Mouse (Mus musculus): ENCODE data around the gene Churc1. TPM values are rescaled to one million over a fixed set of nuclear protein-coding genes. Genes with fewer than 3 reads are reported as not detected.

Gene Churc1
- polyA plus RNA-seq, 1 experiment from 2014 or later = 158 TPM

GRCm38 (mm10) chr12:76803028-76803427, 37.7 kb downstream of the Churc1 start:
- 92% methylated on average over 10 of the region's 10 CpGs for WGBS
- Histone ChIP-seq H3K9me3 (no peaks in the 10 kb centered on the region), H3K27me3 (no peaks in the 10 kb centered on the region), H3K27ac (replicated peaks) (no peak overlapping the region), H3K9ac (no peak overlapping the region), H3K4me2 (no peak overlapping the region), H3K36me3 (peaks cover 4% of the 10 kb centered on the region; the same call in 1 of the 2 replicates), H3K4me1 (replicated peaks) (no peaks in the 10 kb centered on the region), H3K4me3 (no peak overlapping the region)
- ATAC-seq (ENCODE audit: low read depth) = no peak

GRCm38 (mm10) chr12:76803700-76804252, 38.4 kb downstream of the Churc1 start:
- ATAC-seq (ENCODE audit: low read depth) = peak; percentile 52; the same call in 1 of the 2 replicates
- no peaks in the 10 kb centered on the region for H3K9me3 ChIP-seq
- no peak overlapping the region for H3K4me2 ChIP-seq
- H3K27ac ChIP-seq (replicated peaks) = no peak overlapping the region
- no peaks in the 10 kb centered on the region for H3K27me3 ChIP-seq
- no peak overlapping the region for H3K4me3 ChIP-seq
- H3K36me3 ChIP-seq = peaks cover 4% of the 10 kb centered on the region; the same call in 1 of the 2 replicates
- WGBS = 60% methylated on average over 7 of the region's 7 CpGs
- no peak overlapping the region for H3K9ac ChIP-seq
- no peaks in the 10 kb centered on the region for H3K4me1 ChIP-seq (replicated peaks)

- Histone ChIP-seq H3K9ac (no peak overlapping the region), H3K4me2 (no peak overlapping the region), H3K27me3 (no peaks in the 10 kb centered on the region), H3K27ac (replicated peaks) (no peak overlapping the region), H3K36me3 (peaks cover 2% of the 10 kb centered on the region; the same call in 1 of the 2 replicates), H3K4me3 (no peak overlapping the region), H3K4me1 (replicated peaks) (no peaks in the 10 kb centered on the region), H3K9me3 (no peaks in the 10 kb centered on the region)
- 90% methylated on average over 10 of the region's 10 CpGs for WGBS
- ATAC-seq (ENCODE audit: low read depth) = no peak
These were observed 39.9 kb downstream of the Churc1 start for GRCm38 (mm10) chr12:76805056-76805811.

- Histone ChIP-seq H3K27me3 (no peaks in the 10 kb centered on the region), H3K9me3 (no peaks in the 10 kb centered on the region), H3K4me2 (no peak overlapping the region), H3K9ac (no peak overlapping the region), H3K4me3 (no peak overlapping the region), H3K4me1 (replicated peaks) (no peaks in the 10 kb centered on the region), H3K36me3 (no peaks in the 10 kb centered on the region), H3K27ac (replicated peaks) (no peak overlapping the region)
- ATAC-seq (ENCODE audit: low read depth) = no peak
- 80% methylated on average over 10 of the region's 10 CpGs for WGBS
These were observed 42.5 kb downstream of the Churc1 start for GRCm38 (mm10) chr12:76807796-76808195.

- no peak for ATAC-seq (ENCODE audit: low read depth)
- no peak overlapping the region for H3K9ac ChIP-seq
- H3K27me3 ChIP-seq = no peaks in the 10 kb centered on the region
- WGBS = 96% methylated on average over 5 of the region's 5 CpGs
- H3K4me2 ChIP-seq = no peak overlapping the region
- no peak overlapping the region for H3K27ac ChIP-seq (replicated peaks)
- H3K4me3 ChIP-seq = no peak overlapping the region
- H3K4me1 ChIP-seq (replicated peaks) = no peaks in the 10 kb centered on the region
- no peaks in the 10 kb centered on the region for H3K36me3 ChIP-seq
- no peaks in the 10 kb centered on the region for H3K9me3 ChIP-seq
These were observed 45.2 kb downstream of the Churc1 start for GRCm38 (mm10) chr12:76810491-76810890.

- WGBS = 91% methylated on average over 4 of the region's 4 CpGs
- Histone ChIP-seq H3K4me3 (no peak overlapping the region), H3K9me3 (no peaks in the 10 kb centered on the region), H3K27ac (replicated peaks) (no peak overlapping the region), H3K27me3 (no peaks in the 10 kb centered on the region), H3K9ac (no peak overlapping the region), H3K4me1 (replicated peaks) (no peaks in the 10 kb centered on the region), H3K4me2 (no peak overlapping the region), H3K36me3 (no peaks in the 10 kb centered on the region)
- no peak for ATAC-seq (ENCODE audit: low read depth)
These were observed 45.7 kb downstream of the Churc1 start for GRCm38 (mm10) chr12:76811006-76811405.

- no peak for ATAC-seq (ENCODE audit: low read depth)
- no peak overlapping the region for H3K27ac ChIP-seq (replicated peaks)
- no peaks in the 10 kb centered on the region for H3K36me3 ChIP-seq
- 79% methylated on average over 10 of the region's 10 CpGs for WGBS
- H3K9ac ChIP-seq = no peak overlapping the region
- no peaks in the 10 kb centered on the region; the same call in 1 of the 2 replicates for H3K27me3 ChIP-seq
- H3K4me2 ChIP-seq = no peak overlapping the region
- no peaks in the 10 kb centered on the region for H3K9me3 ChIP-seq
- H3K4me1 ChIP-seq (replicated peaks) = peaks cover 10% of the 10 kb centered on the region; the same call in 1 of the 2 replicates
- H3K4me3 ChIP-seq = no peak overlapping the region
These were observed 48.2 kb downstream of the Churc1 start for GRCm38 (mm10) chr12:76813543-76813942.

GRCm38 (mm10) chr12:76814120-76814519, 48.8 kb downstream of the Churc1 start:
- no peak for ATAC-seq (ENCODE audit: low read depth)
- H3K4me3 ChIP-seq = no peak overlapping the region
- 87% methylated on average over 2 of the region's 2 CpGs for WGBS

GRCm38 (mm10) chr12:76816720-76817119, 51.4 kb downstream of the Churc1 start:
- WGBS = 63% methylated on average over 4 of the region's 4 CpGs
- ATAC-seq (ENCODE audit: low read depth) = no peak
- Histone ChIP-seq H3K4me2 (no peak overlapping the region), H3K9ac (no peak overlapping the region), H3K4me3 (no peak overlapping the region), H3K27me3 (peaks cover 14% of the 10 kb centered on the region; the same call in 1 of the 2 replicates), H3K9me3 (no peaks in the 10 kb centered on the region), H3K27ac (replicated peaks) (no peak overlapping the region), H3K4me1 (replicated peaks) (peaks cover 41% of the 10 kb centered on the region), H3K36me3 (no peaks in the 10 kb centered on the region)

More at GRCm38 (mm10) chr12:76814120-76814519, 48.8 kb downstream of the Churc1 start:
- Histone ChIP-seq H3K4me1 (replicated peaks) (peaks cover 15% of the 10 kb centered on the region; the same call in 1 of the 2 replicates), H3K27ac (replicated peaks) (no peak overlapping the region), H3K36me3 (no peaks in the 10 kb centered on the region), H3K9me3 (no peaks in the 10 kb centered on the region), H3K4me2 (no peak overlapping the region), H3K9ac (no peak overlapping the region), H3K27me3 (no peaks in the 10 kb centered on the region; the same call in 1 of the 2 replicates)

GRCm38 (mm10) chr12:76817176-76817575, 51.8 kb downstream of the Churc1 start:
- H3K4me3 ChIP-seq = no peak overlapping the region
- no peak overlapping the region for H3K4me2 ChIP-seq
- H3K9me3 ChIP-seq = no peaks in the 10 kb centered on the region
- H3K36me3 ChIP-seq = no peaks in the 10 kb centered on the region
- no peak overlapping the region for H3K9ac ChIP-seq
- peaks cover 14% of the 10 kb centered on the region; the same call in 1 of the 2 replicates for H3K27me3 ChIP-seq
- ATAC-seq (ENCODE audit: low read depth) = no peak
- 61% methylated on average over 4 of the region's 4 CpGs for WGBS
- no peak overlapping the region for H3K27ac ChIP-seq (replicated peaks)
- peaks cover 45% of the 10 kb centered on the region for H3K4me1 ChIP-seq (replicated peaks)

- Histone ChIP-seq H3K4me2 (no peak overlapping the region), H3K4me3 (no peak overlapping the region), H3K36me3 (no peaks in the 10 kb centered on the region), H3K27ac (replicated peaks) (no peak overlapping the region), H3K27me3 (peaks cover 14% of the 10 kb centered on the region), H3K9me3 (no peaks in the 10 kb centered on the region), H3K4me1 (replicated peaks) (peaks cover 50% of the 10 kb centered on the region), H3K9ac (no peak overlapping the region)
- no peak for ATAC-seq (ENCODE audit: low read depth)
- 70% methylated on average over 4 of the region's 4 CpGs for WGBS
These were observed 52.8 kb downstream of the Churc1 start for GRCm38 (mm10) chr12:76818120-76818519.

GRCm38 (mm10) chr12:76818908-76819307, 53.6 kb downstream of the Churc1 start:
- H3K27ac ChIP-seq (replicated peaks) = no peak overlapping the region
- no peak overlapping the region for H3K9ac ChIP-seq
- ATAC-seq (ENCODE audit: low read depth) = no peak
- H3K9me3 ChIP-seq = no peaks in the 10 kb centered on the region
- no peak overlapping the region for H3K4me3 ChIP-seq
- peaks cover 20% of the 10 kb centered on the region for H3K27me3 ChIP-seq
- no peak overlapping the region for H3K4me2 ChIP-seq
- WGBS = 84% methylated on average over 9 of the region's 9 CpGs
- no peaks in the 10 kb centered on the region for H3K36me3 ChIP-seq
- H3K4me1 ChIP-seq (replicated peaks) = peaks cover 52% of the 10 kb centered on the region
